Mouse (Mus musculus) liver, adult 2 months (tissue): ENCODE measurements around the gene Cpa4. TPM values are rescaled to one million over a fixed set of nuclear protein-coding genes. Genes with fewer than 3 reads are reported as not detected.

Source experiments
- DNase-seq: peaks from one replicate; pipeline ENCODE4 v3.0.0-alpha.2; 2011; ENCODE audit warnings: low read depth, low spot score; ENCODE audit errors: extremely low read depth
- H3K27ac ChIP-seq: fragments of 200-500 bp; replicated peaks from 2 replicates; pipeline ENCODE4 v1.5.1; 2012; ENCODE audit warnings: low read depth, mild to moderate bottlenecking, control low read depth, inconsistent platforms, low read length; ENCODE audit not compliant: insufficient read depth
- H3K27me3 ChIP-seq: fragments of 200-500 bp; 2 replicates; pipeline ENCODE4 v1.6.1; 2012; ENCODE audit warnings: mild to moderate bottlenecking, moderate library complexity, low read length, inconsistent platforms; ENCODE audit not compliant: control insufficient read depth, insufficient read depth
- H3K36me3 ChIP-seq: fragments of 200-500 bp; 2 replicates; pipeline ENCODE4 v1.6.1; 2012; ENCODE audit warnings: low read length, inconsistent platforms; ENCODE audit not compliant: control insufficient read depth, insufficient read depth
- H3K4me1 ChIP-seq: fragments of 200-500 bp; 2 replicates; pipeline ENCODE4 v1.6.1; 2011; ENCODE audit warnings: low read length; ENCODE audit not compliant: control insufficient read depth, insufficient read depth
- H3K4me3 ChIP-seq: fragments of 200-500 bp; 2 replicates; pipeline ENCODE4 v1.5.1; 2011; ENCODE audit warnings: low read depth, mild to moderate bottlenecking, control low read depth, low read length, moderate library complexity; ENCODE audit not compliant: insufficient read depth
- H3K79me2 ChIP-seq: fragments of 200-500 bp; 2 replicates; pipeline ENCODE4 v1.6.1; 2012; ENCODE audit warnings: inconsistent platforms, mild to moderate bottlenecking, low read length, moderate library complexity; ENCODE audit not compliant: control insufficient read depth, insufficient read depth
- H3K9ac ChIP-seq: fragments of 200-500 bp; 2 replicates; pipeline ENCODE4 v1.6.1; 2012; ENCODE audit warnings: low read depth, mild to moderate bottlenecking, control low read depth, inconsistent platforms, low read length
- CTCF ChIP-seq: fragments of 200-500 bp; IDR thresholded peaks from 2 replicates; pipeline ENCODE4 v1.5.1; 2011; ENCODE audit warnings: low read depth, low read length, control low read depth
- POLR2A ChIP-seq: fragments of 200-500 bp; IDR thresholded peaks from 2 replicates; pipeline ENCODE4 v1.6.1; 2011; ENCODE audit warnings: low read length, control low read depth; ENCODE audit not compliant: insufficient read depth; ENCODE audit errors: extremely low read depth
- WGBS: fragments of 180-500 bp; shearing (Covaris S2); methylation state at CpG from one replicate; pipeline ENCODE4 v1.1.7; 2018; 5-methylcytosine and 5-hydroxymethylcytosine counted together
- polyA plus RNA-seq: library from polyadenylated mRNA; depleted of rRNA; stranded (reverse); fragments of >200 nt; gene quantifications from 2 replicates; pipeline ENCODE4 v1.2.3, GENCODE M21; 2012
- total RNA-seq: library from RNA; depleted of rRNA; stranded (reverse); fragments of >200 nt; gene quantifications from 2 replicates; pipeline ENCODE4 v1.2.3, GENCODE M21; 2014

Gene Cpa4
- total and polyA plus RNA-seq, 2 experiments, result not detected

DNA sequence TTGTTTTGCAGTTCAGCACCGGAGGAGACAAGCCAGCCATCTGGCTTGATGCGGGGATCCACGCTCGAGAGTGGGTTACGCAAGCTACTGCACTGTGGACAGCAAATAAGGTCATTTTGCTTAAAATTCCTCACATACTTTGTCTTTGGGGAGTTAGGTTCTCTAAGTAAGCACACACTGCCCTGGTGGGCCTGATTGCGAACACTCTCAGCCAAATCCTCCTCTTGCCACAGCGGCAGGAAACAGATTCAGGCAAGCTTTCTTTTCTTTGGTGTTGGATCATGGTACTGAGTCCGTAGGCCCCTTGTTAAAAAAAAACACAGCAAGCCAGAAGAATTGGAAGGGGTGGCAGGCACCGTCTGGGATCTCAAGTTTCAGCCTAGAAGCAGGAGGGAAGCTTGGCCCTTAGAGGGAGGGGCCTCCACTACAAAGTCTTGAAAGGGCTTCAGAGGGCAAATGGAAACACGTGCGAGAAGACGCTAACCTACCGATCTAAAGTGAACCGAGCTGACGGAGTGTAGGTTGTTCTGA, 18.9 kb upstream of the Cpa4 start:
- Histone ChIP-seq H3K4me1 (peaks cover 2% of the 10 kb centered on the region; the same call in 1 of the 2 replicates), H3K27ac (no peak overlapping the region), H3K4me3 (no peak overlapping the region), H3K79me2 (no peaks in the 10 kb centered on the region), H3K27me3 (peaks cover 2% of the 10 kb centered on the region; the same call in 1 of the 2 replicates), H3K9ac (no peak overlapping the region), H3K36me3 (no peaks in the 10 kb centered on the region)
- WGBS, result 45% methylated on average over 15 of the region's 15 CpGs
- peak; percentile 18 for DNase-seq
- TF ChIP-seq CTCF, result no peak

DNA sequence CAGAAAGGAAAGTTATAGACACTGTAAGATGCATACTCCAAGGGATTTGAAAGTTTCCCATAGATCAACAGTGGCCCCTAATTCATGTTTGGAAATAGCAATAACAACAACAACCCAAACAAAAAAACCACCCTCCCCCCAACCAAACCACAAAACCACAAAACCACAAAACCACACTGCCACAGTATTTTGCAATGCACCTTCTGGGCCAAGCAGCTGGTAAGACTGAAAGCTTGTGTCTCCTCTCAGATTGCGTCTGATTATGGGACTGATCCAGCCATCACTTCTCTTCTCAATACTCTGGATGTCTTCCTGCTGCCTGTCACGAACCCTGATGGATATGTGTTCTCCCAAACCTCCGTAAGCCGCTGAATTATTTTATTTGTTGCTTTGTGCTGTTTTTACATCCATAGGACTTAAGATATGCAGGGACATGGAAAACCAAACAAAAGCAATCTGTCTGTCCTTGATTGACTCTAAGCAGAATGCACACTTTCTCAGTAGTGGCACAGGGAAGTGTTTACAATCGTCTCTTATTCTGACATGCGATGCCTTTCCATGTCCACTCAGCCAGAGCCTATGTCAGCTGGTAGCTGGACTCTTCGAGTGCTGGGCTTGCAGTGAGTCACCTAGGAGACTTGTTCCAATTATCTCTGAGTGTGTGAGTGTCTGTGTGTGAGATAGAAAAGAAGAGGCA, 17.5 kb upstream of the Cpa4 start:
- Histone ChIP-seq H3K27me3 (peaks cover 2% of the 10 kb centered on the region; the same call in 1 of the 2 replicates), H3K4me3 (no peak overlapping the region), H3K36me3 (no peaks in the 10 kb centered on the region), H3K4me1 (peaks cover 2% of the 10 kb centered on the region; the same call in 1 of the 2 replicates), H3K79me2 (no peaks in the 10 kb centered on the region), H3K27ac (no peak overlapping the region), H3K9ac (no peak overlapping the region)
- 92% methylated on average over 7 of the region's 7 CpGs for WGBS
- DNase-seq, result no peak
- TF ChIP-seq POLR2A, result no peak
- TF ChIP-seq CTCF, result no peak

GRCm38 (mm10) chr6:30551193-30551515, 17.0 kb upstream of the Cpa4 start:
- H3K27ac ChIP-seq, result no peak overlapping the region
- TF ChIP-seq POLR2A, result no peak
- H3K9ac ChIP-seq, result no peak overlapping the region
- peaks cover 2% of the 10 kb centered on the region; the same call in 1 of the 2 replicates for H3K4me1 ChIP-seq
- H3K4me3 ChIP-seq, result no peak overlapping the region
- DNase-seq, result no peak
- H3K36me3 ChIP-seq, result no peaks in the 10 kb centered on the region
- H3K79me2 ChIP-seq, result no peaks in the 10 kb centered on the region
- peaks cover 2% of the 10 kb centered on the region; the same call in 1 of the 2 replicates for H3K27me3 ChIP-seq

- H3K4me3 ChIP-seq, result no peak overlapping the region
- TF ChIP-seq CTCF, result no peak
- TF ChIP-seq POLR2A, result no peak
- H3K36me3 ChIP-seq, result no peaks in the 10 kb centered on the region
- 40% methylated on average over 23 of the region's 23 CpGs for WGBS
- no peak for DNase-seq
- no peak overlapping the region for H3K9ac ChIP-seq
- peaks cover 2% of the 10 kb centered on the region; the same call in 1 of the 2 replicates for H3K4me1 ChIP-seq
- H3K27ac ChIP-seq, result no peak overlapping the region
- H3K27me3 ChIP-seq, result peaks cover 2% of the 10 kb centered on the region; the same call in 1 of the 2 replicates
- H3K79me2 ChIP-seq, result no peaks in the 10 kb centered on the region
Observed at GRCm38 (mm10) chr6:30551644-30552580, 16.3 kb upstream of the Cpa4 start.

- TF ChIP-seq CTCF (no peak), POLR2A (no peak)
- no peak for DNase-seq
- Histone ChIP-seq H3K4me3 (no peak overlapping the region), H3K9ac (no peak overlapping the region), H3K36me3 (no peaks in the 10 kb centered on the region), H3K27me3 (peaks cover 2% of the 10 kb centered on the region; the same call in 1 of the 2 replicates), H3K4me1 (peaks cover 2% of the 10 kb centered on the region; the same call in 1 of the 2 replicates), H3K79me2 (no peaks in the 10 kb centered on the region), H3K27ac (no peak overlapping the region)
- 67% methylated on average over 6 of the region's 6 CpGs for WGBS
Observed at GRCm38 (mm10) chr6:30552628-30553027, 15.5 kb upstream of the Cpa4 start.
